Mouse (Mus musculus): ENCODE data around the gene Smg5. TPM values are rescaled to one million over a fixed set of nuclear protein-coding genes. Genes with fewer than 3 reads are reported as not detected.
"Not testable (repeated sequence)": the region's sequence is repeated elsewhere in the genome, so short reads cannot be mapped to it uniquely, and the experiment has no call there.

Smg5 gene
- 53.9 and 57.5 TPM in 2 replicates for polyA plus RNA-seq (2016; fragmentation: Nextera tagmentation; extraction: Ambion mirVana)

DNA sequence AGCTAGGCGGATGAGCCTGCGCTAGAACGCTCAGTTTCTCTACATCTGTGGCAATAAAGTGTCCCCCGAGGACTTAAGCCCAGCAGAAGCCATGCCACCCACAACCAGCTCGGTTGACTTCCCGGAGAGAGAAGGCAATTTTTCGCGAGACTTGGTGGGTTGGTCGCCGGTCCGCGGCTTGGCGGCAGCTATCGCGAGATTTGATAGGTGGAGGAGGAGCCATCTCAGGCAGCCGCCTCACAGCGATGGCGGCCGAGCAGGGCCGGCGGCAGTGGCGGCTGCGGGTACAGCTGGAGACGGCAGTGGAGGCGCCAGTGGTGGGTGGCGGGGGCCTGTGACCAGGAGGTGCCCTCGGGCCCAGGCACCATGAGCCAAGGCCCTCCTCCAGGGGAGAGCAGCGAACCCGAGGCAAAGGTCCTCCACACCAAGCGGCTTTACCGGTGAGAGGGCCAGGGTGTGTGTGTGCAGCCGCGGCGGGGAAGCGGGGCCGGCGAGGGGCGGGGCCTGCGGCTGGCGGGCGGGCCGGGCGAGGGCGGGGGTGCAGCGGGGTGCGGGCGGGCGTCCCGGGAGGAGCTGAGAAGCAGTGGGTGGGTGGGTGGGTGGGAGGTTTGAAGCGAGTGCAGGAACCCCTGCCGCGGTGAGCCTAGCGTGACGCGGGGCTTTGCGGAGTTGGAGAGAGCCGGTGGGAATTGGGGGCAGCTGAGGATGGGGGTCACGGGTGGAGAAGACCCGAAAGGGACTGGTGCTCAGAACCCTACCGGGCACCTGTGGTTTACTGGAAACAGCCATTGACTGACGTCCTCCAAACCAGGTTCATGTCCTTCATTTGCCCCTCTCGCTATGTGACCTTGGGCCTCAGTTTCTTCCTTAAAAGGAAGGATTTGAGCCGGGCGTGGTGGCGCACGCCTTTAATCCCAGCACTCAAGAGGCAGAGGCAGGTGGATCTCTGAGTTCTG is at the start of gene Smg5, which contains the start of gene Tmem79:
Gene Smg5, plus strand, starts transcription at position 203 of the 956 bp plus-strand sequence.
Gene Tmem79, minus strand, starts transcription at position 91 of the 956 bp plus-strand sequence.
- Histone ChIP-seq H3K27ac (ENCODE audit: poor library complexity, severe bottlenecking) (peak within 1 kb of the TSS; percentile 96), H3K9me3 (replicated peaks) (no peaks in the 10 kb centered on the region), H3K4me2 (peak within 1 kb of the TSS; percentile 81), H3K9ac (peak within 1 kb of the TSS; percentile 95), H3K4me1 (replicated peaks) (peaks cover 35% of the 10 kb centered on the region), H3K36me3 (peaks cover 3% of the 10 kb centered on the region; the same call in 1 of the 2 replicates), H3K27me3 (replicated peaks) (no peaks in the 10 kb centered on the region), H3K4me3 (peak within 1 kb of the TSS; percentile 92)
- WGBS = 2% methylated on average over 66 of the region's 66 CpGs
- ATAC-seq (ENCODE audit: insufficient number of reproducible peaks, low FRiP score) = peak; percentile 92

DNA sequence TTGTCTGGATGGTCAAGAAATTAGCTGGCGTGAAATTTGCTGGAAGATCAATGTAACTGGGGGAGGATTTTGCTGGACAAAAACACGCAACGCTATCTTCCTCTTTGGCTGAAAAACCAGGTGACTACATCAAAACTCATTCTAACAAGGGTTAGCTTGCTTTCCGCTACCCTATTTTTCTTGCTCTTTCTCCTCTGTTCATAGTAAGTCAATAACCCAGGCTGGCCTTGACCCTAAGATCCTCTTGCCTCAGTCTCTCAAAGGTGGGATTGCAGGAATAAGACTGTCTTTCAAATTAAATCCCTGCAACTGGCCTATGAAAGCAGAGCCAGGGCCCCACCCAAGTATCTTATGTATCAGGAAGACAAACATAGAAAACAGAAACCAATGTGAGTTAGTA is 49.0 kb upstream of the Smg5 start, which contains the start of gene Gm38392:
Gene Gm38392, minus strand, starts transcription at position 101 of the 400 bp plus-strand sequence.
- 94% methylated on average over 4 of the region's 4 CpGs for WGBS
- Histone ChIP-seq H3K9ac (no peak within 1 kb of the TSS), H3K4me1 (replicated peaks) (0 out of 2 replicates have a peak, but pooled peaks cover 4% of the 10 kb centered on the region), H3K27me3 (replicated peaks) (no peaks in the 10 kb centered on the region), H3K4me3 (no peak within 1 kb of the TSS), H3K9me3 (replicated peaks) (peaks cover 3% of the 10 kb centered on the region; the same call in 1 of the 2 replicates), H3K27ac (ENCODE audit: poor library complexity, severe bottlenecking) (no peak within 1 kb of the TSS), H3K36me3 (peaks cover 17% of the 10 kb centered on the region), H3K4me2 (no peak within 1 kb of the TSS)
- no peak for ATAC-seq (ENCODE audit: insufficient number of reproducible peaks, low FRiP score)

DNA sequence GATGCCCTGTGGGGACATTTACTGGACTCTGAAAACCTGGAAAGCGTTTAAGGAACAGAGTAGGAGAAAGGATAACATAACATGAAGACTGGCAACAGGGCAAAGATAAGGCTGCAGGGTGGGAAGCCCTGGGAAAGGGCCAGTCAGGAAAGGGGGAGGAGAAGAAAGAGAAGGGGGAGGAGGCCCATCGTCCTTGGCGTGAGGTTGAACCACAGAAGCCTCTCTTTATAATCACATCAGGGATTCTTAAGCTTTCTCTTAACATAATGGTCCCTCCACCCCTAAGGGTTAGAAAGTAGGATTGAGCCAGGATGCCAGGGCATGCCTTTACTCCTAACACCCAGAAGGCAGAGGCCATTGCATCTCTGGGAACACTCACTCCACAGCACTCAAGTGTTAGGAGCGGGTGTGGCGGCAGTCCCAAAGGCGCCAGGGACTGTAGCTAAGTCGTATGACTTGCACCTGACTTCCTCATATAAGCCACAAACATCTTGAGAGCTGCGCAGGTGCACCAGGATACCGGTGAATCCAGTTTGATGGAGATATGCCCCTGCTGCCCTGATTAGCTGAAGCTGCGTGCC is 47.8 kb upstream of the Smg5 start:
- not testable (repeated sequence) for H3K27ac ChIP-seq (ENCODE audit: poor library complexity, severe bottlenecking); H3K4me1 ChIP-seq (replicated peaks); ATAC-seq (ENCODE audit: insufficient number of reproducible peaks, low FRiP score); H3K4me3 ChIP-seq; H3K9me3 ChIP-seq (replicated peaks); H3K9ac ChIP-seq; H3K27me3 ChIP-seq (replicated peaks); H3K4me2 ChIP-seq
- H3K36me3 ChIP-seq = peaks cover 17% of the 10 kb centered on the region
- WGBS = 67% methylated on average over 10 of the region's 10 CpGs

- Histone ChIP-seq H3K4me1 (replicated peaks) (peaks cover 9% of the 10 kb centered on the region; the same call in 1 of the 2 replicates), H3K27me3 (replicated peaks) (no peaks in the 10 kb centered on the region), H3K27ac (ENCODE audit: poor library complexity, severe bottlenecking) (no peak overlapping the region), H3K4me3 (no peak overlapping the region), H3K4me2 (no peak overlapping the region), H3K9ac (no peak overlapping the region), H3K36me3 (no peaks in the 10 kb centered on the region; the same call in 1 of the 2 replicates), H3K9me3 (replicated peaks) (no peaks in the 10 kb centered on the region)
- WGBS = 59% methylated on average over 4 of the region's 4 CpGs
- no peak for ATAC-seq (ENCODE audit: insufficient number of reproducible peaks, low FRiP score)
Observed at GRCm38 (mm10) chr3:88291970-88292369, 44.1 kb upstream of the Smg5 start.

DNA sequence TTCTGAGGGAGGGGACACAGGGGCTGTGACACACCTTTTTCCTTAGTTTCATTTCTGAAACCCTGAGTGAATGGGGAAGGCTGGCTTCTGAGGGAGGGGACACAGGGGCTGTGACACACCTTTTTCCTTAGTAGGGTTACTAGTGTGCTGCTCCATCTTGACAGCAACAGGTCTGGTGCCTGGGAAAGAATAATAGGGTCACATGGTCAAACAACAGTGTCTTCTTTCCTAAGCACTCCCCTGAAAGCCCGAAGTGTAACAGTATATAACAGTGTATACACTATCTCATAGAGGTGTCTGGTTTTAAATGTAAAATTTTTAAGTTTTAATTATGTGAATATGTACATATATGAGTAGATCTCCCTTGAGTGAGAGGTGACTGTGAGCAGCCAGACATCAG is 40.8 kb upstream of the Smg5 start:
- H3K4me3 ChIP-seq = not testable (repeated sequence)

DNA sequence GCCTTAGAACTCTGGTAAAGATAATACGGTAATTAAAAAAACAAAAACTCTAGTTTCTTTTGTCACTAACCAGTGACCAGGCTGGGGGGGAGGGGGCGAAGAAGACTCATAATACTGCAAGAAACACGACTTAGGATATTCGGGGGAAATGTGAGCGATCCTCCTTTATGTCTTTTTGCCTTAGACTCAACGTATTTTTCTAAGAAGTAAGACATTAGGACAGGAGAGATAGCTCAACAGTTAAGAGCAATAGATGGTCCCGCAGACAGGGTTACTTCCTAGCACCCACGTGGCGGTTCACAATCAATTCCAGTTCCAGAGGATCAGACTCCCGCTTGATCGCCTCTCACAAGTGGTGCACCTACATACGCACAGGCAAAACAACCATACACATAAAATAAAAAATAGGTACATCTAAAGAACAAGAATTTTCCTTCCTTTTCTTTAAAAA is 39.9 kb upstream of the Smg5 start:
- no peaks in the 10 kb centered on the region for H3K9me3 ChIP-seq (replicated peaks)
- peak overlapping the region; percentile 86 for H3K4me3 ChIP-seq
- WGBS = 1% methylated on average over 12 of the region's 12 CpGs

More for the DNA sequence above, 40.8 kb upstream of the Smg5 start:
- WGBS = 77% methylated on average over 1 of the region's 1 CpGs
- H3K27ac ChIP-seq (ENCODE audit: poor library complexity, severe bottlenecking); ATAC-seq (ENCODE audit: insufficient number of reproducible peaks, low FRiP score); H3K9me3 ChIP-seq (replicated peaks); H3K9ac ChIP-seq; H3K27me3 ChIP-seq (replicated peaks): not testable (repeated sequence)
- Histone ChIP-seq H3K36me3 (peaks cover 11% of the 10 kb centered on the region), H3K4me1 (replicated peaks) (peaks cover 14% of the 10 kb centered on the region), H3K4me2 (peak overlapping the region; percentile 71; the same call in 1 of the 2 replicates)

GRCm38 (mm10) chr3:88296561-88297318 is 39.3 kb upstream of the Smg5 start, which contains the start of the genes Tsacc and Cct3:
Tsacc (minus strand) TSS chr3:88296999.
Cct3 (plus strand) TSS chr3:88297116.
- Histone ChIP-seq H3K36me3 (peaks cover 26% of the 10 kb centered on the region), H3K4me2 (peak within 1 kb of the TSS; percentile 77), H3K27ac (ENCODE audit: poor library complexity, severe bottlenecking) (peak within 1 kb of the TSS; percentile 97), H3K9ac (peak within 1 kb of the TSS; percentile 93), H3K4me1 (replicated peaks) (peaks cover 14% of the 10 kb centered on the region), H3K9me3 (replicated peaks) (no peaks in the 10 kb centered on the region), H3K4me3 (peak within 1 kb of the TSS; percentile 86), H3K27me3 (replicated peaks) (no peaks in the 10 kb centered on the region)
- under 1% methylated on average over 44 of the region's 44 CpGs for WGBS
- ATAC-seq (ENCODE audit: insufficient number of reproducible peaks, low FRiP score) = peak; percentile 98

More for the DNA sequence above, 39.9 kb upstream of the Smg5 start:
- ATAC-seq (ENCODE audit: insufficient number of reproducible peaks, low FRiP score) = no peak
- H3K4me2 ChIP-seq = peak overlapping the region; percentile 71
- H3K9ac ChIP-seq = peak overlapping the region; percentile 68
- H3K27ac ChIP-seq (ENCODE audit: poor library complexity, severe bottlenecking) = peak overlapping the region; percentile 94
- peaks cover 14% of the 10 kb centered on the region for H3K4me1 ChIP-seq (replicated peaks)
- H3K27me3 ChIP-seq (replicated peaks) = no peaks in the 10 kb centered on the region
- peaks cover 20% of the 10 kb centered on the region for H3K36me3 ChIP-seq

GRCm38 (mm10) chr3:88297321-88297851 is 38.7 kb upstream of the Smg5 start:
- H3K4me1 ChIP-seq (replicated peaks) = peaks cover 14% of the 10 kb centered on the region
- H3K36me3 ChIP-seq = peaks cover 31% of the 10 kb centered on the region
- no peaks in the 10 kb centered on the region for H3K9me3 ChIP-seq (replicated peaks)
- peak overlapping the region; percentile 93 for H3K9ac ChIP-seq
- no peak for ATAC-seq (ENCODE audit: insufficient number of reproducible peaks, low FRiP score)
- no peaks in the 10 kb centered on the region for H3K27me3 ChIP-seq (replicated peaks)
- peak overlapping the region; percentile 97 for H3K27ac ChIP-seq (ENCODE audit: poor library complexity, severe bottlenecking)
- H3K4me3 ChIP-seq = peak overlapping the region; percentile 86
- peak overlapping the region; percentile 77 for H3K4me2 ChIP-seq
- WGBS = under 1% methylated on average over 30 of the region's 30 CpGs

- Histone ChIP-seq H3K27me3 (replicated peaks) (no peaks in the 10 kb centered on the region), H3K4me3 (no peak overlapping the region), H3K4me2 (no peak overlapping the region), H3K4me1 (replicated peaks) (peaks cover 14% of the 10 kb centered on the region), H3K36me3 (peaks cover 47% of the 10 kb centered on the region), H3K9ac (no peak overlapping the region), H3K9me3 (replicated peaks) (no peaks in the 10 kb centered on the region), H3K27ac (ENCODE audit: poor library complexity, severe bottlenecking) (no peak overlapping the region)
- 75% methylated on average over 1 of the region's 1 CpGs for WGBS
- ATAC-seq (ENCODE audit: insufficient number of reproducible peaks, low FRiP score) = no peak
Observed at GRCm38 (mm10) chr3:88299172-88299571, 36.9 kb upstream of the Smg5 start.

DNA sequence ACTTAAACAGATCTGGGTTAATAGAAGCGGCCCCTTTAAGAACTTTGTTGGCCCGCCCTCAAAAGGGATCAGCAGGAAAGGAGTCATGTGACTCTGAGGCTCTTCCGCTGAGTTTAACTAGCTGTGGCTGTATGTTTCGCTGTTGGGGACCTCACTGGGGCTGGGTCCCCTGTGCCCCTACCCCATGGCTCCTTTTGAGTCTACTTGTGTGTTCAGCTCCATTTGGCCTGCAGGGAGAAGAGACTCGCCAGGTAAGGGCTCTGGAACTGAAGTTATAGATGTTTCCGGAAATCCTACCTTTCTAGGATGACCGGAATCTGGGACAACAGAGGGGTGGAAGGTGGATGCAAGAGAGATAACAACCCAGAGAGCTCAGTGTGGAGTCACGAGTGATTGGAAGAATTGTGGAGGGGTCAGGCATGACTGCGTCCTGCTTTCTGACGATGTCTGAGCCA is 11.1 kb upstream of the Smg5 start, which contains the start of gene Glmp:
Gene Glmp, plus strand, starts transcription at position 73 of the 455 bp plus-strand sequence.
- ATAC-seq (ENCODE audit: insufficient number of reproducible peaks, low FRiP score) = peak; percentile 83

More for the DNA sequence above, 11.1 kb upstream of the Smg5 start, which contains the start of gene Glmp:
- Histone ChIP-seq H3K9ac (peak within 1 kb of the TSS; percentile 90), H3K27me3 (replicated peaks) (no peaks in the 10 kb centered on the region), H3K27ac (ENCODE audit: poor library complexity, severe bottlenecking) (no peak within 1 kb of the TSS), H3K4me3 (peak within 1 kb of the TSS; percentile 85), H3K4me2 (peak within 1 kb of the TSS; percentile 88), H3K36me3 (peaks cover 62% of the 10 kb centered on the region), H3K4me1 (replicated peaks) (peaks cover 11% of the 10 kb centered on the region), H3K9me3 (replicated peaks) (no peaks in the 10 kb centered on the region)
- WGBS = under 1% methylated on average over 10 of the region's 10 CpGs
